Mouse (Mus musculus): ENCODE data around the gene Adgrl1. TPM values are rescaled to one million over a fixed set of nuclear protein-coding genes. Genes with fewer than 3 reads are reported as not detected.

Adgrl1 gene
- polyA plus RNA-seq, 1 experiment from 2014 or later, result 23.0 TPM

- ATAC-seq (ENCODE audit: insufficient number of reproducible peaks, low FRiP score, low TSS enrichment, low read depth) (no peak), DNase-seq (ENCODE audit: low spot score) (peak; percentile 39)
- peak overlapping the region; percentile 43; the same call in 1 of the 2 replicates for H3K9ac ChIP-seq (ENCODE audit: low read length)
- H3K4me2 ChIP-seq (ENCODE audit: low read depth, severe bottlenecking), result peak overlapping the region; percentile 81
- peaks cover 29% of the 10 kb centered on the region for H3K4me1 ChIP-seq (ENCODE audit: control insufficient read depth, insufficient read depth, low read length)
- peak overlapping the region; percentile 93 for H3K4me3 ChIP-seq (ENCODE audit: low read depth, low read length)
- WGBS, result 3% methylated on average over 10 of the region's 10 CpGs
- H3K27me3 ChIP-seq (ENCODE audit: control insufficient read depth, insufficient read depth, low read length), result 0 out of 2 replicates have a peak, but pooled peaks cover 3% of the 10 kb centered on the region
- no peaks in the 10 kb centered on the region for H3K9me3 ChIP-seq (ENCODE audit: control insufficient read depth, low read length)
- H3K36me3 ChIP-seq (ENCODE audit: control insufficient read depth, insufficient read depth, low read length), result peaks cover 2% of the 10 kb centered on the region; the same call in 1 of the 2 replicates
- H3K27ac ChIP-seq (replicated peaks; ENCODE audit: low read depth, low read length), result no peak overlapping the region; the same call in 1 of the 2 replicates
Measured at GRCm38 (mm10) chr8:83898456-83898855, 1.4 kb upstream of the Adgrl1 start.

DNA sequence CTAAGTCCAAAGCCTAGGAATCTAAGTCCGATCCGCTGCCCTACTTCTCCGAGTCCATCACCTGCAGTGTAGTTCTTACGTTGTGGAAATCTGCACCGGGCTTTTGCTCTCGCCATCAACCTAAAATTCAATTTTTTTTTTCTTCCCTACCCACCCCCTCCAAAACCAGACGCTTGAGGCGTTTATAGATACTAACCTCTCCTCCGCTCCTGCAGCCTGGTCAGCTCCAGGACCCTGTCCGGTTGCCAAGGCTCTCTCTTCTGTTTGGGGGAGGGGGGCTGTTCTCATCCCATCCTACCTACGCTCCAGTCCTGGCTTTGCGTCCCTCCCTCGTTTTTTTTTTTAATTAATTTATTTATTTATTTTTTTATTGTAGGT is 931 bp upstream of the Adgrl1 start:
- H3K4me2 ChIP-seq (ENCODE audit: low read depth, severe bottlenecking), result peak overlapping the region; percentile 81
- H3K36me3 ChIP-seq (ENCODE audit: control insufficient read depth, insufficient read depth, low read length), result peaks cover 2% of the 10 kb centered on the region; the same call in 1 of the 2 replicates
- H3K4me1 ChIP-seq (ENCODE audit: control insufficient read depth, insufficient read depth, low read length), result peaks cover 34% of the 10 kb centered on the region
- H3K4me3 ChIP-seq (ENCODE audit: low read depth, low read length), result peak overlapping the region; percentile 93
- 1% methylated on average over 13 of the region's 13 CpGs for WGBS
- H3K27ac ChIP-seq (replicated peaks; ENCODE audit: low read depth, low read length), result peak overlapping the region; percentile 95
- 0 out of 2 replicates have a peak, but pooled peaks cover 3% of the 10 kb centered on the region for H3K27me3 ChIP-seq (ENCODE audit: control insufficient read depth, insufficient read depth, low read length)
- peak; percentile 77 for DNase-seq (ENCODE audit: low spot score)
- peak; percentile 44 for ATAC-seq (ENCODE audit: insufficient number of reproducible peaks, low FRiP score, low TSS enrichment, low read depth)
- no peaks in the 10 kb centered on the region for H3K9me3 ChIP-seq (ENCODE audit: control insufficient read depth, low read length)
- H3K9ac ChIP-seq (ENCODE audit: low read length), result peak overlapping the region; percentile 43

GRCm38 (mm10) chr8:83900266-83900956 is 506 bp downstream of the Adgrl1 start:
- ATAC-seq (ENCODE audit: insufficient number of reproducible peaks, low FRiP score, low TSS enrichment, low read depth), result no peak
- Histone ChIP-seq H3K4me2 (ENCODE audit: low read depth, severe bottlenecking) (peak overlapping the region; percentile 81), H3K4me1 (ENCODE audit: control insufficient read depth, insufficient read depth, low read length) (peaks cover 41% of the 10 kb centered on the region), H3K36me3 (ENCODE audit: control insufficient read depth, insufficient read depth, low read length) (peaks cover 2% of the 10 kb centered on the region; the same call in 1 of the 2 replicates), H3K27me3 (ENCODE audit: control insufficient read depth, insufficient read depth, low read length) (no peaks in the 10 kb centered on the region), H3K4me3 (ENCODE audit: low read depth, low read length) (peak overlapping the region; percentile 93), H3K9me3 (ENCODE audit: control insufficient read depth, low read length) (no peaks in the 10 kb centered on the region), H3K27ac (replicated peaks; ENCODE audit: low read depth, low read length) (peak overlapping the region; percentile 95), H3K9ac (ENCODE audit: low read length) (peak overlapping the region; percentile 93)
- peak; percentile 61 for DNase-seq (ENCODE audit: low spot score)
- WGBS, result 0% methylated on average over 42 of the region's 100 CpGs

- WGBS, result under 1% methylated on average over 37 of the region's 40 CpGs
- H3K4me1 ChIP-seq (ENCODE audit: control insufficient read depth, insufficient read depth, low read length), result peaks cover 41% of the 10 kb centered on the region
- peak overlapping the region; percentile 81 for H3K4me2 ChIP-seq (ENCODE audit: low read depth, severe bottlenecking)
- H3K27me3 ChIP-seq (ENCODE audit: control insufficient read depth, insufficient read depth, low read length), result no peaks in the 10 kb centered on the region
- peak overlapping the region; percentile 93 for H3K9ac ChIP-seq (ENCODE audit: low read length)
- DNase-seq (ENCODE audit: low spot score), result peak; percentile 58
- no peaks in the 10 kb centered on the region for H3K9me3 ChIP-seq (ENCODE audit: control insufficient read depth, low read length)
- ATAC-seq (ENCODE audit: insufficient number of reproducible peaks, low FRiP score, low TSS enrichment, low read depth), result no peak
- peaks cover 2% of the 10 kb centered on the region; the same call in 1 of the 2 replicates for H3K36me3 ChIP-seq (ENCODE audit: control insufficient read depth, insufficient read depth, low read length)
- H3K27ac ChIP-seq (replicated peaks; ENCODE audit: low read depth, low read length), result peak overlapping the region; percentile 95
- peak overlapping the region; percentile 93 for H3K4me3 ChIP-seq (ENCODE audit: low read depth, low read length)
Measured at GRCm38 (mm10) chr8:83900957-83901270, 1.0 kb downstream of the Adgrl1 start.

GRCm38 (mm10) chr8:83901566-83902485 is 1.9 kb downstream of the Adgrl1 start:
- peak overlapping the region; percentile 81 for H3K4me2 ChIP-seq (ENCODE audit: low read depth, severe bottlenecking)
- H3K27ac ChIP-seq (replicated peaks; ENCODE audit: low read depth, low read length), result no peak overlapping the region
- H3K9me3 ChIP-seq (ENCODE audit: control insufficient read depth, low read length), result no peaks in the 10 kb centered on the region
- H3K27me3 ChIP-seq (ENCODE audit: control insufficient read depth, insufficient read depth, low read length), result no peaks in the 10 kb centered on the region
- peaks cover 2% of the 10 kb centered on the region; the same call in 1 of the 2 replicates for H3K36me3 ChIP-seq (ENCODE audit: control insufficient read depth, insufficient read depth, low read length)
- ATAC-seq (ENCODE audit: insufficient number of reproducible peaks, low FRiP score, low TSS enrichment, low read depth), result no peak
- peak overlapping the region; percentile 93; the same call in 1 of the 2 replicates for H3K9ac ChIP-seq (ENCODE audit: low read length)
- 11% methylated on average over 14 of the region's 14 CpGs for WGBS
- H3K4me3 ChIP-seq (ENCODE audit: low read depth, low read length), result peak overlapping the region; percentile 93
- DNase-seq (ENCODE audit: low spot score), result peak; percentile 32
- peaks cover 39% of the 10 kb centered on the region for H3K4me1 ChIP-seq (ENCODE audit: control insufficient read depth, insufficient read depth, low read length)

- Histone ChIP-seq H3K9ac (ENCODE audit: low read length) (no peak overlapping the region), H3K36me3 (ENCODE audit: control insufficient read depth, insufficient read depth, low read length) (peaks cover 2% of the 10 kb centered on the region; the same call in 1 of the 2 replicates), H3K27ac (replicated peaks; ENCODE audit: low read depth, low read length) (peak overlapping the region; percentile 56; the same call in 1 of the 2 replicates), H3K4me3 (ENCODE audit: low read depth, low read length) (peak overlapping the region; percentile 2; the same call in 1 of the 2 replicates), H3K9me3 (ENCODE audit: control insufficient read depth, low read length) (no peaks in the 10 kb centered on the region), H3K27me3 (ENCODE audit: control insufficient read depth, insufficient read depth, low read length) (no peaks in the 10 kb centered on the region), H3K4me2 (ENCODE audit: low read depth, severe bottlenecking) (peak overlapping the region; percentile 40), H3K4me1 (ENCODE audit: control insufficient read depth, insufficient read depth, low read length) (peaks cover 38% of the 10 kb centered on the region)
- no peak for ATAC-seq (ENCODE audit: insufficient number of reproducible peaks, low FRiP score, low TSS enrichment, low read depth)
- 5% methylated on average over 12 of the region's 13 CpGs for WGBS
- DNase-seq (ENCODE audit: low spot score), result peak; percentile 70
Measured at GRCm38 (mm10) chr8:83902961-83903666, 3.2 kb downstream of the Adgrl1 start.

DNA sequence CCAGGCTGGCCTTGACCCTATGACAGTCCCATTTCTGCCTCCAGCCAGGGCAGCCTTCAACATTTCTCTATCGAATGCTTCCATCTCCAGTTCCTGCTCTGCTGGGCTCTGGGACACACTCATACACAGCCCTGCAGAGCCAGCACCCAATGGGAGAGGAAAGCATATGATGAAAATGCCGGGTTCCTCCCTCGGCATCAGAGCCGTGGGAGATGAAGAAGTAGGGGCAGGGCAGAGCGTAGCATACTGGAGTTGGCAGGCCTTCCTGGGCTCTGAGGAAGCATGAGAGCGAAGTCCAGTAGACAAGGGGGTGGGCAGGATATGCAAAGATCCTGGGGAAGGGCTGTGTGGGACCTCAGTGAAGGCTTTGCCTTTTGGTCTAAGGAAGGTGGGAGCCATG is 8.7 kb downstream of the Adgrl1 start:
- 85% methylated on average over 6 of the region's 6 CpGs for WGBS
- Histone ChIP-seq H3K9ac (ENCODE audit: low read length) (0 out of 2 replicates have a peak overlapping the region, but pooled peaks have one; percentile 3), H3K4me1 (ENCODE audit: control insufficient read depth, insufficient read depth, low read length) (peaks cover 11% of the 10 kb centered on the region), H3K27me3 (ENCODE audit: control insufficient read depth, insufficient read depth, low read length) (no peaks in the 10 kb centered on the region), H3K36me3 (ENCODE audit: control insufficient read depth, insufficient read depth, low read length) (no peaks in the 10 kb centered on the region), H3K4me3 (ENCODE audit: low read depth, low read length) (no peak overlapping the region), H3K4me2 (ENCODE audit: low read depth, severe bottlenecking) (no peak overlapping the region), H3K9me3 (ENCODE audit: control insufficient read depth, low read length) (no peaks in the 10 kb centered on the region), H3K27ac (replicated peaks; ENCODE audit: low read depth, low read length) (no peak overlapping the region)
- ATAC-seq (ENCODE audit: insufficient number of reproducible peaks, low FRiP score, low TSS enrichment, low read depth), result no peak
- no peak for DNase-seq (ENCODE audit: low spot score)

GRCm38 (mm10) chr8:83909311-83909710 is 9.4 kb downstream of the Adgrl1 start:
- no peak overlapping the region for H3K4me2 ChIP-seq (ENCODE audit: low read depth, severe bottlenecking)
- H3K27me3 ChIP-seq (ENCODE audit: control insufficient read depth, insufficient read depth, low read length), result no peaks in the 10 kb centered on the region
- 63% methylated on average over 8 of the region's 8 CpGs for WGBS
- H3K4me1 ChIP-seq (ENCODE audit: control insufficient read depth, insufficient read depth, low read length), result peaks cover 4% of the 10 kb centered on the region; the same call in 1 of the 2 replicates
- no peak overlapping the region for H3K27ac ChIP-seq (replicated peaks; ENCODE audit: low read depth, low read length)
- no peak for ATAC-seq (ENCODE audit: insufficient number of reproducible peaks, low FRiP score, low TSS enrichment, low read depth)
- no peaks in the 10 kb centered on the region for H3K36me3 ChIP-seq (ENCODE audit: control insufficient read depth, insufficient read depth, low read length)
- no peak overlapping the region for H3K4me3 ChIP-seq (ENCODE audit: low read depth, low read length)
- no peaks in the 10 kb centered on the region for H3K9me3 ChIP-seq (ENCODE audit: control insufficient read depth, low read length)
- DNase-seq (ENCODE audit: low spot score), result no peak
- no peak overlapping the region for H3K9ac ChIP-seq (ENCODE audit: low read length)
